Mouse (Mus musculus): ENCODE data around the gene Gpx8. TPM values are rescaled to one million over a fixed set of nuclear protein-coding genes. Genes with fewer than 3 reads are reported as not detected.

The Gpx8 gene
- polyA plus RNA-seq, 1 experiment from 2014 or later: 5.5 TPM

GRCm38 (mm10) chr13:113012683-113013082 is 33.5 kb downstream of the Gpx8 start:
- H3K4me3 ChIP-seq (ENCODE audit: low read depth, low read length): peak overlapping the region; percentile 53; the same call in 1 of the 2 replicates
- ATAC-seq (no peak), DNase-seq (no peak)
- no peaks in the 10 kb centered on the region for H3K27me3 ChIP-seq (ENCODE audit: insufficient read depth, low read length)
- H3K9me3 ChIP-seq (ENCODE audit: low read length): no peaks in the 10 kb centered on the region
- no peak overlapping the region for H3K9ac ChIP-seq (replicated peaks)
- no peak overlapping the region for H3K27ac ChIP-seq (ENCODE audit: low read depth)
- no peak for TF ChIP-seq EP300 (IDR thresholded peaks at IDR 0.05; ENCODE audit: low read depth)
- TF ChIP-seq CTCF (IDR thresholded peaks at IDR 0.05; ENCODE audit: low read depth): no peak
- no peaks in the 10 kb centered on the region for H3K36me3 ChIP-seq (replicated peaks; ENCODE audit: insufficient read depth, low read length)
- 65% methylated on average over 6 of the region's 6 CpGs for WGBS (ENCODE audit: insufficient replicate concordance)
- peak overlapping the region; percentile 68 for H3K4me2 ChIP-seq (ENCODE audit: low read depth, low read length)
- no peaks in the 10 kb centered on the region for H3K4me1 ChIP-seq (ENCODE audit: insufficient read depth)

DNA sequence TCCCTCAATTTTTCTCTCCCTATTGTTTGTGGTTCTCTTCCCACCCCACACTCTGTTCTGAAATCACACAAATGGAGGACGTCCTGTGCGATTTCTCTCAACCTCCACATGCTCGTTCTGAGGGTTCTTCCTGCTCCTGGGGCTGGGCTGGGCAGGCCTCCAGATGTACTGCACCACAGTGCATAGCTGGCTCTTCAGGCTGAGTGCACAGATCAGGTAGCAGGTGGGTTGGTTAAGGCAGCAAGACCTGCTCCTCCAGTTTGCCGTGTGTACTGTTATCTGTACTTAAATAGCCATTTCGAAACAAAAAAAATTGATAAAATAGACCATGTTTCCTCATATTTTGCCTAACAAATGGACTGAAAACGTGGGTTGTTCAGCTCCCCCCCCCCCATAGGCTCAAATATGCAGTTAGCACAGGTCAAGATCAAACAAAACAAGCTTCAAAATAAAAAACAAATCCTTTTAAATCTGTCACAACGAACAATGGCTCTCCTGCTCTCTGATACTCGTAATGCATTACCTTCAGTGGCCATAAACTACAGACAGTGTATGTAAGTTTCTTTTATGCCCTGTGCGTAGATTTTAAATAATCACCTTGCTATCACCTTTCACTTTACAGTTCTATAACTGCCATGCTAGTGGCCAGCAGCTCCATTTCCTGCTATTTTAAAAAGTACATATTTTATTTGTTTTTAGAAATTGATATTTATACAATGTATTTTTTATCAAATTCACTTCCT is 45.5 kb downstream of the Gpx8 start:
- peaks cover 3% of the 10 kb centered on the region; the same call in 1 of the 2 replicates for H3K4me1 ChIP-seq (ENCODE audit: insufficient read depth)
- no peak overlapping the region for H3K4me2 ChIP-seq (ENCODE audit: low read depth, low read length)
- 53% methylated on average over 9 of the region's 9 CpGs for WGBS (ENCODE audit: insufficient replicate concordance)
- no peak for DNase-seq
- H3K9me3 ChIP-seq (ENCODE audit: low read length): no peaks in the 10 kb centered on the region
- no peak overlapping the region for H3K27ac ChIP-seq (ENCODE audit: low read depth)
- no peak overlapping the region for H3K9ac ChIP-seq (replicated peaks)
- peaks cover 54% of the 10 kb centered on the region for H3K27me3 ChIP-seq (ENCODE audit: insufficient read depth, low read length)
- H3K4me3 ChIP-seq (ENCODE audit: low read depth, low read length): no peak overlapping the region
- no peak for ATAC-seq
- H3K36me3 ChIP-seq (replicated peaks; ENCODE audit: insufficient read depth, low read length): no peaks in the 10 kb centered on the region
- TF ChIP-seq CTCF (IDR thresholded peaks at IDR 0.05; ENCODE audit: low read depth) (no peak), EP300 (IDR thresholded peaks at IDR 0.05; ENCODE audit: low read depth) (no peak)

DNA sequence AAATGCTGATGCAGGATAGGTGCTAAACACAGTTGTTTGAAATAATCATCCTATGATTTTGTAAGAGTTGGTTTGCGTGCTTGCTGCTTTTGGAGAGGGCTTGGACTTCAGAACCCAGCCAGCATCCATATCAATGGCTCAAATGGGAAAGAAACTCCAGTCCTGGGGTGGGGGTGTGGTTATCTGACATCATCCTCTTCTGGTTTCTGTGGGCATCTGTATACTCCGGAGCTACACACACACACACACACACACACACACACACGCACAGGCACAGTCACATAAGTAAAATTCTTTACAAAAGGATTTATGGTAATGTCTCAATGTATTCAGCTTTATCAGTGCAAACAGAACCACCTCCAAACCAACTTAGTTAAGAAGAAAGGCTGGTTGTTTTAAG is 46.1 kb downstream of the Gpx8 start:
- H3K4me1 ChIP-seq (ENCODE audit: insufficient read depth): peaks cover 3% of the 10 kb centered on the region; the same call in 1 of the 2 replicates
- no peak for DNase-seq
- no peaks in the 10 kb centered on the region for H3K9me3 ChIP-seq (ENCODE audit: low read length)
- no peak for ATAC-seq
- H3K4me2 ChIP-seq (ENCODE audit: low read depth, low read length): no peak overlapping the region
- H3K9ac ChIP-seq (replicated peaks): no peak overlapping the region
- WGBS (ENCODE audit: insufficient replicate concordance): 63% methylated on average over 3 of the region's 3 CpGs
- no peak overlapping the region for H3K4me3 ChIP-seq (ENCODE audit: low read depth, low read length)
- H3K27ac ChIP-seq (ENCODE audit: low read depth): no peak overlapping the region
- TF ChIP-seq EP300 (IDR thresholded peaks at IDR 0.05; ENCODE audit: low read depth) (no peak), CTCF (IDR thresholded peaks at IDR 0.05; ENCODE audit: low read depth) (no peak)
- H3K36me3 ChIP-seq (replicated peaks; ENCODE audit: insufficient read depth, low read length): no peaks in the 10 kb centered on the region
- H3K27me3 ChIP-seq (ENCODE audit: insufficient read depth, low read length): peaks cover 60% of the 10 kb centered on the region

DNA sequence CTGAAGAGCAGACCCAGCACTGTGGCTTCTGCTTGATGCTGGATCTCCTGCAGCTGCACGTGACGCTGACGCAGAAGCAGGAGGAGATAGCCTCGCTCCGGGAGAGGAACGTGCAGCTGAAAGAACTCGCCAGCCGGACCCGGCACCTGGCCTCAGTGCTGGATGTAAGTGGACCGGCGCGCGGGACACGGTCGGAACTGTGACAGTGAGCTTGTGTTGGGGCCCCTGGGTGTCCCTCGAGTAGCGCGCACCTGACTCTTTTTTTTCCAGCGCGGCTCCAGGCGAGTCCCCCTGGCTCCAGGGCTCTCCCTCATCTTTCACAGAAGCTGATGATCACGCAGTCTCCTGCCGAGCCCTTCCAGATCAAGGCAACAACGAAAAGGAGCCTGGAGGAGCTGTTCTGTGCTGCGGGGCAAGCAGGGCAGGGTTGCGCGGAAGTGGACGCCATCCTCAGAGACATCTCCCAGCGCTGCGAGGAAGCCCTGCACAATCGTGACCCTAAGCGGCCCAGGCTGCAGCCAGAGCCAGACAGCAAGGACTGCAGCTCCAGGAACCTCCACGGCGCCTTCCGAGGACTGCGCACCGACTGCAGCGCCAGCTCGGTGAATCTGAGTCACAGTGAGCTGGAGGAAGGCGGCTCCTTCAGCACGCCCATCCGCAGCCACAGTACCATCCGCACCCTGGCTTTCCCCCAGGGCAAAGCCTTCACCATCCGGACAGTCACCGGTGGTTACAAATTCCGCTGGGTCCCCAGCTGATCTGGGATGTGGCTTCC is 47.6 kb downstream of the Gpx8 start:
- H3K27me3 ChIP-seq (ENCODE audit: insufficient read depth, low read length): peaks cover 74% of the 10 kb centered on the region
- ATAC-seq: no peak
- H3K36me3 ChIP-seq (replicated peaks; ENCODE audit: insufficient read depth, low read length): no peaks in the 10 kb centered on the region
- no peaks in the 10 kb centered on the region for H3K9me3 ChIP-seq (ENCODE audit: low read length)
- DNase-seq: no peak
- H3K4me3 ChIP-seq (ENCODE audit: low read depth, low read length): peak overlapping the region; percentile 29
- no peak overlapping the region for H3K9ac ChIP-seq (replicated peaks)
- peak overlapping the region; percentile 57 for H3K4me2 ChIP-seq (ENCODE audit: low read depth, low read length)
- TF ChIP-seq EP300 (IDR thresholded peaks at IDR 0.05; ENCODE audit: low read depth) (no peak), CTCF (IDR thresholded peaks at IDR 0.05; ENCODE audit: low read depth) (no peak)
- WGBS (ENCODE audit: insufficient replicate concordance): 2% methylated on average over 46 of the region's 46 CpGs
- H3K27ac ChIP-seq (ENCODE audit: low read depth): no peak overlapping the region
- peaks cover 9% of the 10 kb centered on the region for H3K4me1 ChIP-seq (ENCODE audit: insufficient read depth)

GRCm38 (mm10) chr13:112997369-112997768 is 48.8 kb downstream of the Gpx8 start:
- WGBS (ENCODE audit: insufficient replicate concordance): 67% methylated on average over 6 of the region's 6 CpGs
- H3K4me2 ChIP-seq (ENCODE audit: low read depth, low read length): no peak overlapping the region
- H3K4me3 ChIP-seq (ENCODE audit: low read depth, low read length): no peak overlapping the region
- no peaks in the 10 kb centered on the region for H3K9me3 ChIP-seq (ENCODE audit: low read length)
- ATAC-seq: no peak
- TF ChIP-seq CTCF (IDR thresholded peaks at IDR 0.05; ENCODE audit: low read depth) (no peak), EP300 (IDR thresholded peaks at IDR 0.05; ENCODE audit: low read depth) (no peak)
- peaks cover 12% of the 10 kb centered on the region for H3K4me1 ChIP-seq (ENCODE audit: insufficient read depth)
- no peak overlapping the region for H3K27ac ChIP-seq (ENCODE audit: low read depth)
- H3K9ac ChIP-seq (replicated peaks): no peak overlapping the region
- peaks cover 85% of the 10 kb centered on the region for H3K27me3 ChIP-seq (ENCODE audit: insufficient read depth, low read length)
- no peak for DNase-seq
- no peaks in the 10 kb centered on the region for H3K36me3 ChIP-seq (replicated peaks; ENCODE audit: insufficient read depth, low read length)

GRCm38 (mm10) chr13:112996407-112996806 is 49.8 kb downstream of the Gpx8 start:
- no peak for ATAC-seq
- no peak overlapping the region for H3K4me2 ChIP-seq (ENCODE audit: low read depth, low read length)
- H3K4me3 ChIP-seq (ENCODE audit: low read depth, low read length): no peak overlapping the region
- no peak overlapping the region for H3K9ac ChIP-seq (replicated peaks)
- H3K9me3 ChIP-seq (ENCODE audit: low read length): no peaks in the 10 kb centered on the region
- DNase-seq: no peak
- H3K27me3 ChIP-seq (ENCODE audit: insufficient read depth, low read length): peaks cover 89% of the 10 kb centered on the region
- H3K36me3 ChIP-seq (replicated peaks; ENCODE audit: insufficient read depth, low read length): no peaks in the 10 kb centered on the region
- H3K4me1 ChIP-seq (ENCODE audit: insufficient read depth): peaks cover 12% of the 10 kb centered on the region
- WGBS (ENCODE audit: insufficient replicate concordance): 50% methylated on average over 4 of the region's 4 CpGs
- no peak for TF ChIP-seq CTCF (IDR thresholded peaks at IDR 0.05; ENCODE audit: low read depth)
- TF ChIP-seq EP300 (IDR thresholded peaks at IDR 0.05; ENCODE audit: low read depth): no peak
- H3K27ac ChIP-seq (ENCODE audit: low read depth): no peak overlapping the region
